Mouse (Mus musculus): Measurements from ENCODE around the gene Fam19a3. TPM values are rescaled to one million over a fixed set of nuclear protein-coding genes. Genes with fewer than 3 reads are reported as not detected.
A peak's percentile ranks its signal among the peaks of the same experiment; 100 is the strongest.

The Fam19a3 gene
- total and polyA plus RNA-seq, 2 experiments from 2014 or later, result 0.11 TPM; not detected in 1

DNA sequence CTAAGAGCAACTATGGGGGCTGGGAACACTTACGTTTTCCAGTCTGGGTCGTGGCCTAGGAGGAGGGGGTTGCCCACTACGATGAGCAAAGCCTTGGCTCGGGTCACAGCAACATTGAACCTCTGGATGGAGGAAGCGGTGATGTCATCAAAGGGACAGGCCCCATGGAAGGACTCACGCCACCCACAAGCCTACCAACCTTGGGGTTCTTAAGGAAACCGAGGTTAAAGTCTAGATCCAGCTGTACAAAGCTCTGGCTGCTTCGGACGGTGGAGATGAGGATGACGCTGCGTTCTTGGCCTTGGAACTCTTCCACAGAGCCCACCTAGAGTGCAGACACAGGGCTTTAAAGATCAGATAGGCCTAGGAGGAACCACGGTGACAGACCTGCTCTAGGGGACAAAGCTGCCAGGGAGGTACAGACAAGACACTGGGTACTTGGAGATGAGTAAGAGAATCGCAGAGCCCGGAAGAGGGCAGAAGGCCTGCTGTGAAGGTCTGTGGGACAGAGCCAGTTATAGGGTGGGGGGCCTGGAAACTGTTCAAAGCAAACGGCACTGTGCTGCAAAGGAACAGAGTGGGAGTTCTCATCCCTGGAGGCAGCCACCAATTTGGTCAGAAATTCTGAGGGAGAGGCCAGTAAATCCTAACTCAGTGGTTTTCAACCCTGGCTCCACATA lies 14.2 kb upstream of the Fam19a3 start:
- Histone ChIP-seq H3K4me3 (ENCODE audit: low read depth, low read length) (no peak overlapping the region), H3K4me1 (ENCODE audit: insufficient read depth, low read length) (no peaks in the 10 kb centered on the region), H3K27me3 (ENCODE audit: insufficient read depth, low read length) (no peaks in the 10 kb centered on the region), H3K4me2 (ENCODE audit: low read depth, low read length, poor library complexity, severe bottlenecking) (no peak overlapping the region), H3K9ac (replicated peaks; ENCODE audit: low read length, poor library complexity, severe bottlenecking) (no peak overlapping the region), H3K9me3 (ENCODE audit: low read length) (no peaks in the 10 kb centered on the region), H3K27ac (ENCODE audit: low read depth, low read length) (no peak overlapping the region), H3K36me3 (ENCODE audit: insufficient read depth, low read length) (peaks cover 32% of the 10 kb centered on the region)
- ATAC-seq (ENCODE audit: low FRiP score) (no peak), DNase-seq (ENCODE audit: low spot score) (no peak)
- 69% methylated on average over 15 of the region's 15 CpGs for WGBS
- TF ChIP-seq CTCF (IDR thresholded peaks at IDR 0.05), result no peak

DNA sequence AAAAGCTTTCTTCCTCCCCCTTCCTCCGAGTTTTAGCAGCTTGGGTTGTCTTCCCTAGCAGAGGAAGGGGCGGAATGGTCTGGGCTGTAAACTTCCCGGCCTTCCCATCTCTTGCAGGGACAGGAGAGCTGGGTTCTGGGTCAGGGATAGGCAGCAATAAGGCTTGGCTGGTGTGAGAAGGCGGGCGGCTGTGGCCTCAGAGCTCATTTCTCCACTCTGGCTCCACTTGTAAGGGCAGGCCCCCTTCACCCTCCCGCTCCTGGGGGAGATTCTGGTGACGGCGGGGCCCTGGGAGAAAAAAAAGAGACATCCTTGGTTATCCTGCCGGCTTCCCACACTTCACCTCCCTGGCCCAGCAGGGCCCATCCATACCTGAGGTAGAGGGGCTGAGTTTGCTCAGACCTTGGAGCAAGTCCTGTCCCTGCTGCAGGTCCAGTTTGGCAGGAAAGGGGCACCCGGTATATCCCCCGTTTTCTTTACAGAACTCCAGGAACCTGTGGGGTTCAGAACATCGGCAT lies 13.4 kb upstream of the Fam19a3 start:
- no peak for ATAC-seq (ENCODE audit: low FRiP score)
- Histone ChIP-seq H3K4me1 (ENCODE audit: insufficient read depth, low read length) (no peaks in the 10 kb centered on the region), H3K27ac (ENCODE audit: low read depth, low read length) (no peak overlapping the region), H3K27me3 (ENCODE audit: insufficient read depth, low read length) (no peaks in the 10 kb centered on the region), H3K36me3 (ENCODE audit: insufficient read depth, low read length) (peaks cover 24% of the 10 kb centered on the region), H3K9me3 (ENCODE audit: low read length) (no peaks in the 10 kb centered on the region), H3K4me2 (ENCODE audit: low read depth, low read length, poor library complexity, severe bottlenecking) (no peak overlapping the region), H3K9ac (replicated peaks; ENCODE audit: low read length, poor library complexity, severe bottlenecking) (no peak overlapping the region), H3K4me3 (ENCODE audit: low read depth, low read length) (no peak overlapping the region)
- no peak for DNase-seq (ENCODE audit: low spot score)
- TF ChIP-seq CTCF (IDR thresholded peaks at IDR 0.05), result no peak
- 76% methylated on average over 12 of the region's 12 CpGs for WGBS

DNA sequence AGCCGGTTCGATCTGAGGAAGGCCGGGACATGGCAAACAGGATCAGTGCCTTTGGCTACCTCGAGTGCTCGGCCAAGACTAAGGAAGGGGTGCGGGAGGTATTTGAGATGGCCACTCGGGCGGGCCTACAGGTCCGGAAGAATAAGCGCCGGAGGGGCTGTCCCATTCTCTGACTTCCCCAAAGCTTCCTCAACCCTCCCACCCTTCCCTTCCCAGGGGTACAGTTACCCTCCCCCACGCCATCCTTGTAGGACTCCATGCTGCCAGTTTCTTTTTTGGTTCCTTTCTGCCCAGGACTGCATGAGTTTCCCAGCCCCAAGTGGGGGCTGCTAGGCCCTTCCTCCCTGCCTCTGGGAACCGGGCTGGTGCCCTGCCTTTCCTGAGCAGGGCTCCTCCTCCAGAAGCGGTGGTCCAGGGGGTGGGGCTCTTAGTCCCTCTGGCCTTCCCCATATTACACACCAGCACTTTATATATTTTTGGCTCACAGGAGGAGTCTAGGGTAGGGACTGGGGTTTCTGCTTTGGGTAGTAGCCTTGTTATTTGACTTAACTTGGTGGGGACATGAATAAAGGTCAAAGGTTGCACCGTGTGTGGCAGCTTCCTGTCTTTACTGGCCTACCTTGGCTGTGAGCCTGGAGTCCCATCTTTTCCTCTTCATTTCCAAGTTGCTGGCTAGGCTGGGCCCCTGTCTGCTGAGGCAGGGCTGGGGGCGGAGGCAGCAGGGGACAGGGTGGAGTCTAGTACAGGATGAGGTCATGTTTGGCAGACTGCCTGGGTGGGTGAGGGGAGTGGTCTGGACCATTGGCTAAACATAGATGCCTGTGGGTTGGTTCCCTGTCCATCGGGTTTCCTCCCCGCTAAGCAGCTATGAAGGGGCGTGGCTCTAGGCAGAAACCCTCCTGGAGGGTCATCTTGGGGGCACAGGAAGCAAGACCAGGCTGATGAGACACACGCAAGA lies 12.5 kb upstream of the Fam19a3 start:
- peak; percentile 70 for ATAC-seq (ENCODE audit: low FRiP score)
- H3K27ac ChIP-seq (ENCODE audit: low read depth, low read length), result no peak overlapping the region
- TF ChIP-seq CTCF (IDR thresholded peaks at IDR 0.05), result no peak

GRCm38 (mm10) chr3:104792360-104793270 lies 11.0 kb upstream of the Fam19a3 start:
- no peak overlapping the region for H3K4me2 ChIP-seq (ENCODE audit: low read depth, low read length, poor library complexity, severe bottlenecking)
- H3K4me3 ChIP-seq (ENCODE audit: low read depth, low read length), result no peak overlapping the region
- no peaks in the 10 kb centered on the region; the same call in 1 of the 2 replicates for H3K4me1 ChIP-seq (ENCODE audit: insufficient read depth, low read length)
- H3K9ac ChIP-seq (replicated peaks; ENCODE audit: low read length, poor library complexity, severe bottlenecking), result no peak overlapping the region
- 0 out of 2 replicates have a peak, but pooled peaks cover 12% of the 10 kb centered on the region for H3K27me3 ChIP-seq (ENCODE audit: insufficient read depth, low read length)
- no peak for TF ChIP-seq CTCF (IDR thresholded peaks at IDR 0.05)
- H3K27ac ChIP-seq (ENCODE audit: low read depth, low read length), result no peak overlapping the region
- DNase-seq (ENCODE audit: low spot score) (no peak), ATAC-seq (ENCODE audit: low FRiP score) (no peak)
- WGBS, result 79% methylated on average over 15 of the region's 15 CpGs
- no peaks in the 10 kb centered on the region for H3K9me3 ChIP-seq (ENCODE audit: low read length)
- peaks cover 15% of the 10 kb centered on the region for H3K36me3 ChIP-seq (ENCODE audit: insufficient read depth, low read length)

More for the DNA sequence above, 12.5 kb upstream of the Fam19a3 start:
- 63% methylated on average over 20 of the region's 20 CpGs for WGBS
- Histone ChIP-seq H3K4me2 (ENCODE audit: low read depth, low read length, poor library complexity, severe bottlenecking) (no peak overlapping the region), H3K36me3 (ENCODE audit: insufficient read depth, low read length) (peaks cover 18% of the 10 kb centered on the region), H3K9ac (replicated peaks; ENCODE audit: low read length, poor library complexity, severe bottlenecking) (no peak overlapping the region), H3K9me3 (ENCODE audit: low read length) (no peaks in the 10 kb centered on the region), H3K27me3 (ENCODE audit: insufficient read depth, low read length) (0 out of 2 replicates have a peak, but pooled peaks cover 5% of the 10 kb centered on the region), H3K4me3 (ENCODE audit: low read depth, low read length) (no peak overlapping the region), H3K4me1 (ENCODE audit: insufficient read depth, low read length) (no peaks in the 10 kb centered on the region)
- DNase-seq (ENCODE audit: low spot score), result peak; percentile 87

- Histone ChIP-seq H3K9me3 (ENCODE audit: low read length) (no peaks in the 10 kb centered on the region), H3K36me3 (ENCODE audit: insufficient read depth, low read length) (peaks cover 11% of the 10 kb centered on the region), H3K4me3 (ENCODE audit: low read depth, low read length) (no peak overlapping the region), H3K4me1 (ENCODE audit: insufficient read depth, low read length) (no peaks in the 10 kb centered on the region; the same call in 1 of the 2 replicates), H3K4me2 (ENCODE audit: low read depth, low read length, poor library complexity, severe bottlenecking) (no peak overlapping the region), H3K27ac (ENCODE audit: low read depth, low read length) (no peak overlapping the region), H3K9ac (replicated peaks; ENCODE audit: low read length, poor library complexity, severe bottlenecking) (no peak overlapping the region), H3K27me3 (ENCODE audit: insufficient read depth, low read length) (0 out of 2 replicates have a peak, but pooled peaks cover 13% of the 10 kb centered on the region)
- WGBS, result 94% methylated on average over 8 of the region's 8 CpGs
- DNase-seq (ENCODE audit: low spot score), result no peak
- no peak for ATAC-seq (ENCODE audit: low FRiP score)
- TF ChIP-seq CTCF (IDR thresholded peaks at IDR 0.05), result no peak
These were observed 10.0 kb upstream of the Fam19a3 start for GRCm38 (mm10) chr3:104791671-104792070.

All from midbrain, postnatal 0 days (tissue).